Mouse (Mus musculus) cerebellum, adult 2 months (tissue): ENCODE measurements around the gene Cyp39a1.

Experiments
- CTCF ChIP-seq: fragments of 200-500 bp; IDR thresholded peaks from 2 replicates; pipeline ENCODE4 v1.5.1; 2011; ENCODE audit warnings: low read depth, mild to moderate bottlenecking, control low read depth, low read length, moderate library complexity, borderline replicate concordance; ENCODE audit not compliant: insufficient read depth
- POLR2A ChIP-seq: fragments of 200-500 bp; IDR thresholded peaks from 2 replicates; pipeline ENCODE4 v1.6.1; 2011; ENCODE audit warnings: low read length, control low read depth, borderline replicate concordance; ENCODE audit not compliant: insufficient read depth

DNA sequence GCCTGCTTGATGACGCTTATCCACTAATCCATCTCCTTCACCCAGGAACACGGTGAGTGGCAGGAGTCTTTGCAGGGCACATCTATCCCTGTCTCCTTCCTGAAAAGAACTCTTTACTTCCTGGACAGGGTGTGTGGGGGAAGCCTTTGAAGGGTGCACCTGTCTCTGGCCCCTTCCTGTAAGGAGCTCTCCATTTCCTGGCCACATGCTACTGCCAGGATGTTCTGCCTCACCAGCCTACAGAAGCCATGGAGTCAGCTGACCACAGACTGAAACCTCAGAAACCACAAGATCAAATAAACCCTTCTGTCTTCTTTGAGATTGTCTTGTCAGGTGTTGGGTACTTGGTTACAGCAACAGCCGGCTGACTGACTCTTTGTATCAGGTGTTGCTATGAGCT is 22.1 kb upstream of the Cyp39a1 start:
- TF ChIP-seq POLR2A (no peak), CTCF (no peak)
